Mouse (Mus musculus): ENCODE results near the gene Cdt1.

Cdt1 gene

DNA sequence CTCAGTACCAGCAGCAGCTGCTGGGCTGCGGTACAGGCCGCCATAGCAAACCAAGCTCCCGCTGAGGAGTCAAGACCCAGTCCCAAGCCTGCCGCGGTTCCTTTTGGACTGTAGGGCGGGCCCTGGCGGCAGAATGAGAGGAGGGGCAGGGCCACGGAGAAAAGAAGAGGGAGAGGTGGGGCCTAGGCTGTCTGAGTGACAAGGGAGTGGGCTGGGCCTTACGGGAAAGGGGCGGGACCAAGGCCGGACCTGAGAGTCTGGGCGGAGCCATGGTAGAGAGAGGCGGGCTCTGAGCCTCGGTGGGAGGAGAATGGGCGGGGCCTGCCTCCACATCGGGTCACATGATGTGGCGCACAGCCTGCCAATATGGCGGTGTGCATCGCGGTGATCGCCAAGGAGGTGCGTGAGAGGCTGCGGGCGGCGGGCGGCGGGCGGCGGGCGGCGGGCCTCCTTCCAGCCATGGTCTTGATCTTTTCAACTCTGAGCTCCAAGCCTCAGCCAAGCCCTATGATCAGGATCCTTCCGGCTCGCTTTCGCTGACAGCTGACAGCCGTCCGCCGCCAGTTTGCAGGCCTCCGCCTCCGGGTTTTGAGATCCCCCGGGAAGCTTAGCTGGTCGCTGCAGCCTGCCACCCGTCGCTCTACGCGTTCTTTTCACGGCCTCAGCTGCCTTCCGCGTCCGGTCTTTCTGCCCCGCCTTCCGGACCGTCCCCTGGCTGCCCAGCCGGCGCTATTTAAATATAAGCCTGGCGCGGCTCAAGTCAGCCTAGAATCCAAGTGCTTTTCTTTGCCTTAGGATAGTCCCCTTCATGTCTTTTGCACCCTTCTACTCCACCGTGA, 43.7 kb downstream of the Cdt1 start, which contains the start of the genes Galns and Trappc2l:
TSS of gene Galns (minus strand) at position 169 of the 839 bp plus-strand sequence.
TSS of gene Trappc2l (plus strand) at position 346 of the 839 bp plus-strand sequence.
- peak; percentile 99 for DNase-seq (ENCODE audit: inconsistent ontology term)

DNA sequence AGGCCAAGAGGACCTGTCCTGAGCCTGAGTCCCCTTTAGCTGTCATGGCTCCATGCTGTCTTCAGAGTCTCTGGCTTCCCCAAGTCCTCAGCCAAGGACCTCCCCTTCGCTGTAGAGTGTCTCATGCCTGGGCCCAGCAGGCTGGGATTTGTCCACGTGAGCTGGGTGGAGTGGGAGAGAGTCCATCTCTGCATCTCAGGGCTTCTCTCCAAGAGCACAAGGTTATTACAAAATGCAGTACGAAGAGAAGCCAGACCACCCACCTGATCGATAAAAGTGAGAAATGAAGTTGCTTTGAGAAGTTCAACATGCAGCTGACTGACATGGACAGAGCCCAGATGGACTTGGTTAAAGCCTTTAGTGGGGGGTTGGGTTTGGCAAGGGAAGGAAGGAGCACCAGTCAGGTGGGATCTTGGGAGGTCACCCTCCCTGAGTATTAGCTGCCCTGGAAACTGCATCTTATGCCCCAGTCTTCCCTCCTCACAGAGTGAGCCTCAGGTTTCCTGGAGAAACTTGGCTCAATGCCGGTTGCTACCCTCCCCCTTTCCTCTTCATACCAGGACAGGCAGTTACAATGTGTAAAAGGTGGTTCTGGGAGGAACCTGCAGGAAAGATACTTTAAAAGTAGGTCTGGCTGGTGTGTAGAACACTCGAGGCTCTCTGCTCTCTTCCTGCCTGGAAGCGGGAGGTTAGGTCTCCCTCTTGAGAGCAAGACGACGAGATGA, 48.5 kb downstream of the Cdt1 start:
- no peak for DNase-seq (ENCODE audit: inconsistent ontology term)

DNA sequence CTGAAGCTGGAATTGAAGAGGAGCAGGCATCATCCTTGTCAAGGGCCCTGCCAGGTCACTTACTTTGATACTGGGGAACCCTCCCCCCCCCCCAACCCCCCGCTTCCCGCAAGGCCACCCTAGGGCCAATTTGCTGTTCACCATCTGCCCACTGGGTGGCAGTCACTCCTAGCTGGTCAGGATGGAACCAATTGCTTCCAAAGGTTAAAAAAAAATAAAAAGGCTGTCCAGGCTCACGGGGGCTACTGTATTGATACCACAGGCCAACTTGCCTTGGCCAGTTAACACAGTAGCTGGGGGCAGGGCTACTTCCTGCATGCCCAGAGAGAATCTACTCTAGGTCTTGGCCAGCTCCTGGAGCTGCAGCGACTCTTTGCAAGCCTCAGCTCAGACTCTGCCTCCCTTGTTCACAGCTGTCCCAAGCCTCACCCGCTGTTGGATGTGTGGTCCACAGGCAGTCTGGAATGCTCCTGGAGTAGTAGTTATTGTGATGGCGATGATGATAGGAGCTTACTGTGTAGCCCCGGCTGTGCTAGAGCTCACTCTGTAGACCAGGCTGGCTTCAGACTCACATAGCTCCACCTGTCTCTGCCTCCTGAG, 50.2 kb downstream of the Cdt1 start:
- peak; percentile 59 for DNase-seq (ENCODE audit: inconsistent ontology term)

DNA sequence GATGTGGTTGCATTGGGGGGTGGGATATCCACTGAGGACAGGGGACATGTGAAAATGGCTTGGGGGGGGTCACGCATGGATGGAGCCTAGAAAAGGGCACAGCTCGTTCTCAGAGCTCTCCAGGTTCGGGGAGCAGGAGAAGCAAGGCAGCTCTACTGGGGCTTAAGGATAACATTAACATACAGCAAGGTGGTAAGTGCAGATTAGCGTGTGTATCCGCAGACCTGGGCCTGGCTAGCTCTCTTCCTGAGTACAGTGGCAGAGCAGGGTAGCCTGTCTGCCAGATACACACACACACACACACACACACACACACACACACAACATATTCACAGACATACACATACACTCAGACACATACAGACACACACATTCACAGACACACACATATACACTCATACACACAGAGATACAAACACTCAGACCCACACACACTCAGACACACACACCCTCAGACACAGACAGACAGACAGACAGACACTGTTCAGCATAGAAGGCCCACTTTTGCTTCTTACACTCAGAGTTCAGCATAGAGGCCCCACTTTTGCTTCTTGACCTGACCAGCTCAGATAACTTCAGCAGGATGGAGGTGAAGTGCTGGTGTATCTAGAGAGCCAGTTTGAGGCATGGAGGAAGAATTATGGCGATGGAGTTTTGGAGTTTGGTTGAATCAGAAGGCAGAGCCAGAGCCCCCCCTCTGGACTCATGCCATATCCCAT, 51.0 kb downstream of the Cdt1 start:
- no peak for DNase-seq (ENCODE audit: inconsistent ontology term)

DNA sequence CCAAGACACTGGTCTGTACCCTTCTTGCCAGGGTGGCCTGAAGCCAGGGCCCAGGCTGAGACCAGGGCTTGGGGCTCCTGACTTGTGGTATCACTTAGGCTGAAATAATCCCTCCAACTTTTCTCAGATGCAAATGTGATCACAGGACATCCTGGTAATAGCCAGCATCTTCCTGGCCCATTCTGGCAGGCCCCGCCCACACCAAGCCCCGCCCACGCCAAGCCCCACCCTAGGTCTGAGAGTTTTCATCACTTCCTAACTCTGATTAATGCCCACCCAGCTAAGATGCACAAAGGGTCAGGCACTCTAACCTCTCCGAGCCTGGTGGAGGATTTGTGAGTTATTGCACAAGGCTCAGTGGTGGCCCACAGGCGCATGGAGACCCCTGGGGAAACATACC, 52.6 kb downstream of the Cdt1 start:
- no peak for DNase-seq (ENCODE audit: inconsistent ontology term)

DNA sequence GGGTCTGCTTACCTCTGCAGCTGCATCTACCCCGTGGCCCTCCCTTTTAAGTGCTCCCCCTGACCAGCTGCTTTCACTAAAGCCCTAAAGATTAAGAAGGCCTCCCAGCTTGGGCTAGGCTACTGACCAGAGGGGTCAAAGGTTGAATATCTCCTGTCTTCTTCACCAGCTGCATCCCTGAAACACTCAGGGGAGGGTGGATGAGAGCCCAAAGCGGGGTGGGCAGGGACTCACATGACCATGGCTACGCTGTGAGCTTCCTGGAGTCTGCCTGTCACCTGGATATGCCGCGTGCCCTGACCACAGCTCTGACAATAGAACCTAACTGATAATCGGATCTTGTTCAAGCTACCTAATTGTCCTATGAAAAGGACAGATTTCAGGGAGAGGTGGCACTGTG, 54.9 kb downstream of the Cdt1 start, which contains the start of gene Pabpn1l:
TSS of gene Pabpn1l (minus strand) at position 13 of the 400 bp plus-strand sequence.
- DNase-seq (ENCODE audit: inconsistent ontology term) = no peak
